Mouse (Mus musculus) lung, postnatal 14 days (tissue): ENCODE data around the gene Gpx5.

Experiments
- DNase-seq: peaks from one replicate; pipeline ENCODE4 v3.0.0; 2021

The Gpx5 gene

GRCm38 (mm10) chr13:21292631-21293030 lies at the start of gene Gpx5:
Gene Gpx5 (minus strand): TSS chr13:21292731.
- DNase-seq, result no peak

GRCm38 (mm10) chr13:21327424-21327823 lies 34.9 kb upstream of the Gpx5 start:
- no peak for DNase-seq

- peak; percentile 87 for DNase-seq
These were observed 34.2 kb upstream of the Gpx5 start for GRCm38 (mm10) chr13:21326657-21327211.

GRCm38 (mm10) chr13:21326191-21326590 lies 33.7 kb upstream of the Gpx5 start:
- no peak for DNase-seq

- no peak for DNase-seq
These were observed 30.9 kb upstream of the Gpx5 start for GRCm38 (mm10) chr13:21323405-21323804.

- DNase-seq, result no peak
These were observed 30.2 kb upstream of the Gpx5 start for GRCm38 (mm10) chr13:21322509-21323375.

GRCm38 (mm10) chr13:21321890-21322494 lies 29.5 kb upstream of the Gpx5 start:
- no peak for DNase-seq

- DNase-seq, result no peak
These were observed 27.7 kb upstream of the Gpx5 start for GRCm38 (mm10) chr13:21320262-21320661.

- no peak for DNase-seq
These were observed 21.4 kb upstream of the Gpx5 start for GRCm38 (mm10) chr13:21313903-21314302.

GRCm38 (mm10) chr13:21312854-21313253 lies 20.3 kb upstream of the Gpx5 start:
- no peak for DNase-seq

GRCm38 (mm10) chr13:21311926-21312325 lies 19.4 kb upstream of the Gpx5 start, which contains the start of gene Gpx6:
Gene Gpx6 (plus strand): TSS chr13:21312125.
- no peak for DNase-seq

- DNase-seq, result no peak
These were observed 17.3 kb upstream of the Gpx5 start for GRCm38 (mm10) chr13:21309788-21310187.

- no peak for DNase-seq
These were observed 12.0 kb upstream of the Gpx5 start for GRCm38 (mm10) chr13:21304483-21305066.

- DNase-seq, result no peak
These were observed 6.0 kb upstream of the Gpx5 start for GRCm38 (mm10) chr13:21298557-21298956.

- peak; percentile 87 for DNase-seq
These were observed 13.0 kb downstream of the Gpx5 start for GRCm38 (mm10) chr13:21279559-21279958.

GRCm38 (mm10) chr13:21279076-21279475 lies 13.5 kb downstream of the Gpx5 start:
- DNase-seq, result no peak

GRCm38 (mm10) chr13:21276551-21276950 lies 16.0 kb downstream of the Gpx5 start:
- DNase-seq, result no peak

- peak; percentile 61 for DNase-seq
These were observed 16.5 kb downstream of the Gpx5 start for GRCm38 (mm10) chr13:21275815-21276550.

GRCm38 (mm10) chr13:21275021-21275814 lies 17.3 kb downstream of the Gpx5 start:
- no peak for DNase-seq

- DNase-seq, result no peak
These were observed 24.3 kb downstream of the Gpx5 start for GRCm38 (mm10) chr13:21268262-21268661.

GRCm38 (mm10) chr13:21267541-21267940 lies 25.0 kb downstream of the Gpx5 start:
- no peak for DNase-seq

GRCm38 (mm10) chr13:21265736-21266135 lies 26.8 kb downstream of the Gpx5 start:
- no peak for DNase-seq
